Mouse (Mus musculus): ENCODE data around the gene Lax1. TPM values are rescaled to one million over a fixed set of nuclear protein-coding genes. Genes with fewer than 3 reads are reported as not detected.

Lax1 gene
- polyA plus RNA-seq, 1 experiment from 2014 or later: 0.33 TPM

- no peaks in the 10 kb centered on the region for H3K9me3 ChIP-seq (ENCODE audit: low read length)
- H3K27ac ChIP-seq (ENCODE audit: low read length): no peak overlapping the region
- H3K9ac ChIP-seq (replicated peaks; ENCODE audit: low read depth): no peak overlapping the region
- peaks cover 7% of the 10 kb centered on the region; the same call in 1 of the 2 replicates for H3K4me1 ChIP-seq (ENCODE audit: insufficient read depth, low read depth, low read length)
- no peaks in the 10 kb centered on the region for H3K36me3 ChIP-seq (ENCODE audit: insufficient read depth, low read length)
- no peak for DNase-seq (ENCODE audit: low spot score)
- TF ChIP-seq CTCF (IDR thresholded peaks at IDR 0.05) (no peak), EP300 (IDR thresholded peaks at IDR 0.05) (no peak)
- H3K4me2 ChIP-seq (replicated peaks; ENCODE audit: low read depth, low read length): no peak overlapping the region
- ATAC-seq: no peak
- no peaks in the 10 kb centered on the region for H3K27me3 ChIP-seq (replicated peaks; ENCODE audit: insufficient read depth, low read length)
- no peak overlapping the region for H3K4me3 ChIP-seq (ENCODE audit: low read depth, low read length)
- 79% methylated on average over 3 of the region's 3 CpGs for WGBS
These were observed 31.0 kb downstream of the Lax1 start for GRCm38 (mm10) chr1:133658878-133659277.

GRCm38 (mm10) chr1:133656811-133657210, 33.1 kb downstream of the Lax1 start:
- no peak overlapping the region for H3K4me2 ChIP-seq (replicated peaks; ENCODE audit: low read depth, low read length)
- no peaks in the 10 kb centered on the region for H3K9me3 ChIP-seq (ENCODE audit: low read length)
- no peak overlapping the region for H3K4me3 ChIP-seq (ENCODE audit: low read depth, low read length)
- no peaks in the 10 kb centered on the region for H3K36me3 ChIP-seq (ENCODE audit: insufficient read depth, low read length)
- TF ChIP-seq CTCF (IDR thresholded peaks at IDR 0.05) (no peak), EP300 (IDR thresholded peaks at IDR 0.05) (no peak)
- no peak for ATAC-seq
- no peak overlapping the region for H3K27ac ChIP-seq (ENCODE audit: low read length)
- 39% methylated on average over 5 of the region's 5 CpGs for WGBS
- H3K4me1 ChIP-seq (ENCODE audit: insufficient read depth, low read depth, low read length): peaks cover 7% of the 10 kb centered on the region; the same call in 1 of the 2 replicates
- DNase-seq (ENCODE audit: low spot score): no peak
- H3K9ac ChIP-seq (replicated peaks; ENCODE audit: low read depth): no peak overlapping the region
- no peaks in the 10 kb centered on the region for H3K27me3 ChIP-seq (replicated peaks; ENCODE audit: insufficient read depth, low read length)

GRCm38 (mm10) chr1:133653033-133653432, 36.9 kb downstream of the Lax1 start:
- Histone ChIP-seq H3K4me2 (replicated peaks; ENCODE audit: low read depth, low read length) (no peak overlapping the region), H3K9ac (replicated peaks; ENCODE audit: low read depth) (no peak overlapping the region), H3K9me3 (ENCODE audit: low read length) (no peaks in the 10 kb centered on the region), H3K27me3 (replicated peaks; ENCODE audit: insufficient read depth, low read length) (no peaks in the 10 kb centered on the region), H3K27ac (ENCODE audit: low read length) (no peak overlapping the region), H3K4me3 (ENCODE audit: low read depth, low read length) (no peak overlapping the region), H3K36me3 (ENCODE audit: insufficient read depth, low read length) (no peaks in the 10 kb centered on the region), H3K4me1 (ENCODE audit: insufficient read depth, low read depth, low read length) (no peaks in the 10 kb centered on the region; the same call in 1 of the 2 replicates)
- 88% methylated on average over 1 of the region's 1 CpGs for WGBS
- ATAC-seq: no peak
- DNase-seq (ENCODE audit: low spot score): no peak
- TF ChIP-seq CTCF (IDR thresholded peaks at IDR 0.05): no peak
- TF ChIP-seq EP300 (IDR thresholded peaks at IDR 0.05): no peak

GRCm38 (mm10) chr1:133650288-133651055, 39.4 kb downstream of the Lax1 start:
- H3K4me1 ChIP-seq (ENCODE audit: insufficient read depth, low read depth, low read length): no peaks in the 10 kb centered on the region
- H3K4me3 ChIP-seq (ENCODE audit: low read depth, low read length): no peak overlapping the region
- H3K27ac ChIP-seq (ENCODE audit: low read length): no peak overlapping the region
- no peaks in the 10 kb centered on the region for H3K27me3 ChIP-seq (replicated peaks; ENCODE audit: insufficient read depth, low read length)
- no peak for ATAC-seq
- DNase-seq (ENCODE audit: low spot score): no peak
- H3K36me3 ChIP-seq (ENCODE audit: insufficient read depth, low read length): peaks cover 10% of the 10 kb centered on the region
- 90% methylated on average over 7 of the region's 7 CpGs for WGBS
- no peak overlapping the region for H3K9ac ChIP-seq (replicated peaks; ENCODE audit: low read depth)
- TF ChIP-seq CTCF (IDR thresholded peaks at IDR 0.05) (no peak), EP300 (IDR thresholded peaks at IDR 0.05) (no peak)
- H3K9me3 ChIP-seq (ENCODE audit: low read length): no peaks in the 10 kb centered on the region
- no peak overlapping the region for H3K4me2 ChIP-seq (replicated peaks; ENCODE audit: low read depth, low read length)

GRCm38 (mm10) chr1:133645652-133646051, 44.3 kb downstream of the Lax1 start:
- H3K27ac ChIP-seq (ENCODE audit: low read length): no peak overlapping the region
- ATAC-seq: no peak
- H3K9me3 ChIP-seq (ENCODE audit: low read length): no peaks in the 10 kb centered on the region
- DNase-seq (ENCODE audit: low spot score): no peak
- H3K36me3 ChIP-seq (ENCODE audit: insufficient read depth, low read length): peaks cover 40% of the 10 kb centered on the region
- TF ChIP-seq CTCF (IDR thresholded peaks at IDR 0.05) (no peak), EP300 (IDR thresholded peaks at IDR 0.05) (no peak)
- no peaks in the 10 kb centered on the region for H3K27me3 ChIP-seq (replicated peaks; ENCODE audit: insufficient read depth, low read length)
- no peak overlapping the region for H3K4me2 ChIP-seq (replicated peaks; ENCODE audit: low read depth, low read length)
- H3K4me1 ChIP-seq (ENCODE audit: insufficient read depth, low read depth, low read length): no peaks in the 10 kb centered on the region
- no peak overlapping the region for H3K4me3 ChIP-seq (ENCODE audit: low read depth, low read length)
- no peak overlapping the region for H3K9ac ChIP-seq (replicated peaks; ENCODE audit: low read depth)
- 80% methylated on average over 5 of the region's 5 CpGs for WGBS

GRCm38 (mm10) chr1:133641163-133641562, 48.7 kb downstream of the Lax1 start:
- H3K9ac ChIP-seq (replicated peaks; ENCODE audit: low read depth): no peak overlapping the region
- no peak overlapping the region for H3K27ac ChIP-seq (ENCODE audit: low read length)
- ATAC-seq: no peak
- peaks cover 59% of the 10 kb centered on the region for H3K36me3 ChIP-seq (ENCODE audit: insufficient read depth, low read length)
- H3K4me1 ChIP-seq (ENCODE audit: insufficient read depth, low read depth, low read length): no peaks in the 10 kb centered on the region
- no peak overlapping the region for H3K4me3 ChIP-seq (ENCODE audit: low read depth, low read length)
- TF ChIP-seq EP300 (IDR thresholded peaks at IDR 0.05): no peak
- TF ChIP-seq CTCF (IDR thresholded peaks at IDR 0.05): no peak
- no peaks in the 10 kb centered on the region for H3K9me3 ChIP-seq (ENCODE audit: low read length)
- DNase-seq (ENCODE audit: low spot score): no peak
- H3K27me3 ChIP-seq (replicated peaks; ENCODE audit: insufficient read depth, low read length): no peaks in the 10 kb centered on the region
- 90% methylated on average over 2 of the region's 2 CpGs for WGBS
- no peak overlapping the region for H3K4me2 ChIP-seq (replicated peaks; ENCODE audit: low read depth, low read length)
